Mouse (Mus musculus): Measurements from ENCODE around the gene Mydgf. TPM values are rescaled to one million over a fixed set of nuclear protein-coding genes. Genes with fewer than 3 reads are reported as not detected.

Gene Mydgf
- polyA plus RNA-seq (2012), result 46.7 and 52.3 TPM in 2 replicates

GRCm38 (mm10) chr17:56183658-56184103, at the start of gene Mydgf:
Gene Mydgf, minus strand, starts transcription at chr17:56183920.

DNA sequence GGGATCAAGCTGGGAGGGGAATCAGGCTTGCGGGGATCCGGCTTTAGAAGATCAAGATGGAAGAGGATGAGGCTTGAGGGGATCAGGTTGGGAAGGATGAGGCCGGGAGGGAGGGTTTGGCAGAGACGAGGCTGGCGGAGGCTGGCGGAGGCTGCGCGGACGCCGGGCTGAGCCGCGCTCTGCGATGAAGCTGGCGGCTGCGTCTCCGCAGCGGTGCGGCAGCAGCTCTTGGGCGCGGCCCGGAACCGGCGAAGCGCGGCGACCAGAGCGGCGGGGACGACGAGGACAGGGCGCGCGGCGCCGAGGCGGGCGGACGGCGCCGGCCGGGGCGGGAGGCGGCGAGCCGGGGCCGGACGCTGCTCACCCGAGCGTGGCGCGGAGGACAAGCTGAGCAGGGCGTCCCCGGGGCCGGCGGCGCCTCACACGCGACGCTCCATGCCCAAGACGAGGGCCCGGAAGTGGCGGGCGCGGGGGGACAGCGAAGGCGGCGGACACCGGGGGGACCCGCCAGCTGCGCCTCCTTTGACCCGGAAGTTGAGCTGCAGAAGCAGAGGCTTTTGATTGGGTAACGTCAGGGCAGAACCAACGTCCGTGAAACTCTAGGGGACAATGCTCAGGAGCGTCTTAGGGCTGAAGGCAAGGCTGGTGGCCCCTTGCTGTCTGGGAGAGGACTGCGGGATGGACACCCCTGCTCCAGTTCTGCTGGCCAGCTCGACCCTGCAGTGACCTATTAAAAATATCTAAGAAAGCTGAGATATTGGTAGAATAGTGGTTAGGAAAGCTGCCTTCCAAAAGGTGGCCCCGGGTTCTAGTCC, 34.9 kb upstream of the Mydgf start, which contains the start of gene Dpp9:
Gene Dpp9 (minus strand): TSS at position 529 of the 815 bp plus-strand sequence.

GRCm38 (mm10) chr17:56162231-56162774, 21.4 kb downstream of the Mydgf start, which contains the start of gene Tnfaip8l1:
Gene Tnfaip8l1, plus strand, starts transcription at chr17:56162477.

GRCm38 (mm10) chr17:56139858-56140595, 43.7 kb downstream of the Mydgf start, which contains the start of gene Sema6b:
Gene Sema6b, minus strand, starts transcription at chr17:56140343.

Other genes starting within 250 kb of the Mydgf start
- gene Zfp119b, start 234.4 kb downstream of the Mydgf start, polyA plus RNA-seq (2012), result 0.31 and 0.32 TPM in 2 replicates
- 52.3 and 76.6 TPM in 2 replicates for gene Ebi3, start 231.3 kb downstream of the Mydgf start, polyA plus RNA-seq (2012)
- gene Yju2, start 224.8 kb downstream of the Mydgf start, polyA plus RNA-seq (2012), result 33.2 and 44.4 TPM in 2 replicates
- gene Shd, start 213.5 kb downstream of the Mydgf start, polyA plus RNA-seq (2012), result 2.6 and 6.5 TPM in 2 replicates
- gene Fsd1, start 197.4 kb downstream of the Mydgf start, polyA plus RNA-seq (2012), result 0.13 TPM in 1 of 2 replicates, not detected in the other
- gene Stap2, start 178.3 kb downstream of the Mydgf start, polyA plus RNA-seq (2012), result 0.18 and 0.47 TPM in 2 replicates
- gene Mpnd, start 178.2 kb downstream of the Mydgf start, polyA plus RNA-seq (2012), result 73.3 and 76.8 TPM in 2 replicates
- gene Sh3gl1, start 147.3 kb downstream of the Mydgf start, polyA plus RNA-seq (2012), result 88.5 and 88.9 TPM in 2 replicates
- gene Chaf1a, start 143.5 kb downstream of the Mydgf start, polyA plus RNA-seq (2012), result 52.5 and 116 TPM in 2 replicates
- 44.5 and 52.3 TPM in 2 replicates for gene Ubxn6, start 108.9 kb downstream of the Mydgf start, polyA plus RNA-seq (2012)
- 200 and 292 TPM in 2 replicates for gene Hdgfl2, start 104.3 kb downstream of the Mydgf start, polyA plus RNA-seq (2012)
- 0.02 TPM in 1 of 2 replicates, not detected in the other for gene Plin4, start 74.1 kb downstream of the Mydgf start, polyA plus RNA-seq (2012)
- gene Plin5, start 66.3 kb downstream of the Mydgf start, polyA plus RNA-seq (2012), result not detected in 2 replicates
- 42.7 and 91.2 TPM in 2 replicates for gene Lrg1, start 61.9 kb downstream of the Mydgf start, polyA plus RNA-seq (2012)
- gene Sema6b, start 43.6 kb downstream of the Mydgf start, polyA plus RNA-seq (2012), result 14.5 and 22.4 TPM in 2 replicates
- 0.96 and 1.1 TPM in 2 replicates for gene Tnfaip8l1, start 21.4 kb downstream of the Mydgf start, polyA plus RNA-seq (2012)
- gene Dpp9, start 35.0 kb upstream of the Mydgf start, polyA plus RNA-seq (2012), result 87.7 and 105 TPM in 2 replicates
- 13.8 and 16.5 TPM in 2 replicates for gene Fem1a, start 72.9 kb upstream of the Mydgf start, polyA plus RNA-seq (2012)
- gene Ticam1, start 92.9 kb upstream of the Mydgf start, polyA plus RNA-seq (2012), result 12.2 and 16.1 TPM in 2 replicates
- 17.2 and 24.5 TPM in 2 replicates for gene Plin3, start 109.0 kb upstream of the Mydgf start, polyA plus RNA-seq (2012)
- gene Arrdc5, start 116.4 kb upstream of the Mydgf start, polyA plus RNA-seq (2012), result not detected in 2 replicates
- 107 and 124 TPM in 2 replicates for gene Uhrf1, start 119.4 kb upstream of the Mydgf start, polyA plus RNA-seq (2012)
- gene Kdm4b, start 142.1 kb upstream of the Mydgf start, polyA plus RNA-seq (2012), result 21.9 and 26.4 TPM in 2 replicates

All from megakaryocyte-erythroid progenitor cell, adult 5 weeks (primary cell).